Mouse (Mus musculus): ENCODE results near the gene Mrpl9.
A peak's percentile ranks its signal among the peaks of the same experiment; 100 is the strongest.

The Mrpl9 gene

DNA sequence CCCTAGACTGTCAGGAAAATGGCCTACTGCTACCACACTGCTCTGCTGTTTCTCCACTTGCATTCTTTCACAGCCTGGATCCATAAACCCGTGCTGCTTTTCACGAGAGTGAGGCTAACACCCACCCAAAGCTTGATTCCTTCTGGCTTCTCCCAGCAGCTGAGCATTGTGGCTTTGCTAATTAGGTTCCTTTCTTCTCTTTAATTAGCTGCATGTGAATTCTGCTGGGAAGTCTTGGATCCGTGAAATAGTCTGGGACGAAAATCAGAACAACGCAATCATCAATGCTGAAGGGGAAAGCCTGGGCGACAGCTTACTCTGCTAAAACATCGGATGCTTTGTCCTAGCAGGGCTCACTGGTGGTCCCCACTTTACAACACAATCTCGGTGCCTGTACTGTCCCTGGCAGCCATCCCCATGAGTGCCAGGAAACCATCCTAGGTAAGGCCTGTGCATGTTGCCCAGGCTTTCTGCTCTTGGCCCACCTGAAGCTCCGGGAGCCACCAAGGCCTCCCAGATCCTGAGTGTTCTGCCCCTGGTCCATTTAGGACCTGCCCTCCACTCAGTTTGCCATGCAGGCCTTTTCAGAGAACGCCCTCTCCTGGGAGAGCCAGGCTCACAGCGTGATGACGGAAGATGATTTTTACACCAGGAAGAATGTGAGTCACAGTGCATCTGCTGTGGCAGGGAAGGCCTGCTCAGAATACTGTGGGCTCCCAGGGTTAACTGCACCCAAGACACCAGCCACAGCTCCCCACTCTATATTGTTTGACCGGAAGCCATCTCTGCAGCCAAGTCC lies 22.7 kb downstream of the Mrpl9 start:
- DNase-seq (ENCODE audit: low spot score) = no peak

DNA sequence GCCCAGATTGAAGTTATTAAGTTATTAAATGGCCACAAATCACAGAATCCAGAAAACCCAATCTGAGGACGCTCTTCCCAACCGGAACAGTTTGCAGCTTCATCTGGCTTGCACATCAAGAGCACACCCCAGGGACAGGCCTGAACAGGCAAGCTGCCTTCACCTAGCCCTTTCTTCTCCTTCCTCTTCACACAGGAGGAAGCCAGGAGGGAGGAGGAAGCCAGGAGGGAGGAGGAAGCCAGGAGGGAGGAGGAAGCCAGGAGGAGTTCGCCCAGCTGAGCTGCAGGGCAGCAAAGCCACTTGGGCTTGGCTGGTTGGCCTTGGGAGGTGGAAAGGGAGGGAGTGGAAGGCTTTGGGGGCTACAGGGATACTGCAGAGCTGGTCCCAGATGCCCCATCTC lies 25.8 kb downstream of the Mrpl9 start:
- DNase-seq (ENCODE audit: low spot score) = no peak

DNA sequence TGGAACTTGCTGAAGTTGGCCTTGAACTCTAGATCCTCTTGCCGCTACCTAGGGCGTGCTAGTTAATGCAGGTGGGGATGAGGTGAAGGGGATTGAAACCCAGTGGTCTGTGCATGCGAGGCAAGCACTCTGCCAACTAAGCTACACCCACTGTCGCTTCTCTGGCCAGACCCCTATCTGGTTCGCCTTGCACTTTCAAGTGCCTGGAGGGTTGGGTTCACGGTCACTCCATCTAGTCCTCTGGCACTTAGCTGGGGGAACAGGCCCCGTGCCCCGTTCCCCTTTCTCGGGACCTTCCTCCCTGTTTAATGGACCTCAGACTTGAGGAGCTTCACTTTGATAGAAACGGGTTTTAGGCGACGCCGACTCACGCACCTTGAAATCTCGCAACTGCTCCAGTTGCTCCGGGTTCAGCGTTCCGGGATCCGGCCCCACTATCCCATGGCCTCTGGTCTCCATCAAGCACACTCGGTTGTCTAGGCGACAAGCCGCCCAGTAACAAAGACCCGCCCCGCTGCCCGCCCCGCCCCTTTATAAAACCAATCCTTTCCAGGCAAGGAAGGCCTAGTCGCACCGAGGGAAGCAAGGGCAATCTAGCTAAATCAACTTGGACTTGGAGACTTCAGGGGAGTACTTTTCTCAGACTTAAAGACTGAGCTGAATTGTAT lies 29.5 kb downstream of the Mrpl9 start:
- peak; percentile 33 for DNase-seq (ENCODE audit: low spot score)

DNA sequence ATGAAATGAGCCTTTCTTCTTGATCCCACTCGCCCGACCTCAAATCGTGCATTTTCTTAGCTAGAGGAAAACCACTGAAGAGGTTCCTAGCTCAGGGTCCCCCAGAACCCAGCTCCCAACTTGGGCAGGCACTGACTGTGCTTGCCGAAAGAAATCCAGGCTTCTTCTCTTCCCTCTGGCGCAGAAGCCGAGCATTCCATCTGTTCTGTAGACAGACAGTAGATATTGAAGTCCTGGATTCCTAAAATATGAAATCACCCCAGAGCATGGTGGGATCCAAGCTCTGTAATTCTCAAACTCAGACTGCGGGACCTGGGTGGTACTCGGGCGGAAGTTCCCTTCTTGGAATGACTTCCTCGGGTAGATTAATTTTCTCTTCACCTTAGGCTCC lies 30.0 kb downstream of the Mrpl9 start:
- DNase-seq (ENCODE audit: low spot score) = no peak

DNA sequence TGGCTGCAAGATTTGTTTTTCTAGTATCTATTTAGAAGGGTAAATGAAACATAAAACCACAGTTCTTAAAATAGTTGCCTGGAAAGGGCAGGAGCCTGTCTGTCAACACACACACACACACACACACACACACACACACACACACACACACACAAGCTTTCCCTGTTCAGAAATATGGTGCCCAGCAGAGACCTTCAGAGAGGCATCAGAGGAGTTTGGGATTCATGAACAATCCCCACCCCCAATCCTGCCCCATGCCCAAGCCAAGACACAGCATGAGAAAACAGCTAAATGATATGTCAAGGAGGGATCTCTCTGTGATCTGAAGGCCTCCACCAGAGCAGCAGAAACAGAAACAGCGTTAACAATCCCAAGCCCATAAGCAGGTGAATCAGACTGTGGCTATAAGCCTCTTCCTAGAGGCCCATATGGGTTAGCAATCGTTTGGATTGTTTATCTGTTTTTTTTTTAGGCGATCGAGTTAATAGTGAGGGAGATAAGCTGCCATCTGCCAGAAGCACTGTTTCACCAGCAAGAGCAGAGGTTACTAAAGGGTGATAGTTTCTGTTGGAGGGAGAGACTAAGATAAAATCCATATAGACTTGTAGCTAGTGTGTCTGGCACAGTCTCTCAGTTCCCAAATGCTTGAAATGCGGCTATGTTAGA lies 30.6 kb downstream of the Mrpl9 start:
- DNase-seq (ENCODE audit: low spot score) = no peak

DNA sequence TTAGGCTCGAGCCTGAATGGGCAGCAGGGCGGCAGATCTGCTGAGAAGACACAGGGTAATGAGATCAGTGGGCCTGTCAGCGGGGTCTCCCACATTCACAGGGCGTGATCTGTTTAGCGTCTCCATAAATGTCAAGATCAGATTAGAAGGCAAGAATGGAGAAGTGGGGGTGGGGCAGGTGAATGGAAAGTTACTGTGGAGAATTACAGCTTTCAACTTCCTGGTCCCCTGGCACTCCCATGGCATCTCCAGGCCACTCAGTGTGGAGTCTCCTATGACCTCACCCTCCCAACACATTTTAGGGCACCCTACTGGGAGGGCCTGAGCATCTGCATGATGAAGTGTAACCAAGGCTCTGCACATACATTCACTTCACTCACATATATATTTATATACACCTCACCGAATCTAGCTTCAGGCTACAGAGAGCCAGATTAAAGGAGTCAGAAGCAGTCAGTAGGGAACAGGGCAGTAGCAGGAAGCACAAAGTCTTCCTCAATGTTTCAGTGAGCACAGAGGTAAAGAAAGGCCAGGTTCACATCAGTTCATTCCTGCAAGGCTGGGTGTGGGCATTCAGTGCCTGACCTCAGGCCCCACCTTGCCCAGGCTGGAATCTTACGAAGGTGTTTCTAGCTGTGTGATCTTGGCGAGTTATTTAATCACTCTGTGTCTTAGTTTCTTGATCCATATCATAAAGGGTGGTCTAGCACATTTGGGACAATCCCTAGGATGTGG lies 33.4 kb downstream of the Mrpl9 start:
- DNase-seq (ENCODE audit: low spot score) = no peak

DNA sequence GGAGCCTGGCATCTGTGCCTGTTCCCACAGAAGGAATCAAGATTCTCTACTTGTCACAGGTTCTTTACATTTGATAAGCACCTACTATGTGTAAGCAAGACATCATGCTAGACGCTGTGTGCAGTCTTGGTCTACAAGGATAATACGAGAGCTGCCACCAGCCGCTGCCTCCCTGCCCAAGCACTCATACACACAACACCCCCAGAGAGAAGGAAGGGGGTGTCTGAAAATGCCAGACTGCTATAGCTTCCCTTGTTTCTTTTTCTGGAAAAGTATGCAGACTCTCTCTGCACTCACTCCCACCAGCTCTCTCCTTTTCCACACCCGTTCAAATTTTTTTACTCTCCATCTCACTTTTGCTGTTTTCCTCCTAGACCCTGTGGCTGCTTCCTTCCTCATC lies 34.3 kb downstream of the Mrpl9 start:
- no peak for DNase-seq (ENCODE audit: low spot score)

DNA sequence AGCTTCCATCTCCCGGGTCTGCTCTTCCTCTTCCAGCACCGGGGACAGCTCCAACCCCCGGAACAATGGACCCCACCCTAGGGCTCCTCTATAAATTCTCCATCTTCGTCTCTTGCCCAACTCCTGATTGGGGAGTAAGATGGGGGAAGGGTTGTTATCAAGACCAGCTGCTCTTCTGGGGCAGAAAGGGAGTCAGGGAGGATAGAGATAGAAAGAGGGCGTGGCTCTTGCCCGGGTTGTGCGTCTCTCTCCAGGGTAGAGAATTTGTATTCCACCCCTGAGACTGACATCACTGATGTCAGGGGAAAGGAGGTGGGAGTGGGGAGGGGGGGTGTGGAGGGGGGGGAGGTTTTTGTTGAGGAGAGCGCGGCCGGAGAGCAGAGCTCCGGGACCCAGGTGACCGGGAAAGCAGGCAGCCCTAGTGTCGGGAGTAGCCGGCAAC lies 34.9 kb downstream of the Mrpl9 start, which contains the start of gene Celf3:
Celf3 (plus strand) TSS at position 315 of the 442 bp plus-strand sequence.
- no peak for DNase-seq (ENCODE audit: low spot score)

DNA sequence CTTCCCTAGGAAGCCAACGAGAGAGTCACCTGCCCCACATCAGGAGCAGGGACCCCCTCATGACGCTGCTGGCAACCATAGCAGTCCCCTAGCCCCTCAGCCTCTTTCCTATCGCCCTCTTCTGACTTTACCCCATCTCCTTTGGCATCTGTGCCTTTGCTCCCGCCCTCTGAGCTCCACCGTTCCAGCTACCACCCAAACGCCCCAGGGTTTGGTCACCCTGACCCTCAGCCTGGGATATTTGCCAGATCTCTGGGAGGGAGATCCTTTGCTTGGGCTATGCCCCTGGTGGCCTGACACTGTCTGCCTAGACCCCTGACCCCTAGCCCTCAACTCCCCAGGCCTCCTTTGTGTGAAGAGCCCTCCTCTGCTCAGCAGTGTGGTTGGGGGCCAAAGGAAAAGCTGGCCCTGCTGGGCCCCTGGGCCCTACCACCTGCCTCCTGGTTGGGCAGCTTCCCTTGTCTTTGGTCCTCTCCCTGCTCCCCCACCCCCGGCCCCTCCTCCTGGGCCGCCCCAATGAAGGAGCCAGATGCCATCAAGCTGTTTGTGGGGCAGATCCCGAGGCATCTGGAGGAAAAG lies 35.6 kb downstream of the Mrpl9 start:
- DNase-seq (ENCODE audit: low spot score) = no peak

DNA sequence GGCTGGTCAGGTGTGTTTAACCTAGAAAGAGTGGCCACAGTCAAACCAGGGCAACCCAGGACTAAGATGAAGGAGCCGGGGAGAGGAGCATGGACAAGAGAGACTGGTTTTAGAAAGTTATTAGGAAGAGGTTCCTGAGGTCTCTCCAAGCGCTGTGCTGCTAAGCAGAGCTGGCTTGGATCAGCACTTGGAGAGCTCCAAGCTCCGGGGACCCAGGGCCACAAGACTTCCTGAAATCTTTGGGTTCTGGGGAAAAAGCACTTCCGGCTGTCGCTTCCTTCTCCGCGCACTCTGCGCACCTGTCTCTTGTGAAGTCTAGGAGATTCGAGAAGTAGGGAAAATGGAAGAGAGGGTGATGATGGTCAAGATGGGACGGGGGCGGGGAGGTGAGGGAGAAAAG lies 36.4 kb downstream of the Mrpl9 start:
- DNase-seq (ENCODE audit: low spot score) = no peak

DNA sequence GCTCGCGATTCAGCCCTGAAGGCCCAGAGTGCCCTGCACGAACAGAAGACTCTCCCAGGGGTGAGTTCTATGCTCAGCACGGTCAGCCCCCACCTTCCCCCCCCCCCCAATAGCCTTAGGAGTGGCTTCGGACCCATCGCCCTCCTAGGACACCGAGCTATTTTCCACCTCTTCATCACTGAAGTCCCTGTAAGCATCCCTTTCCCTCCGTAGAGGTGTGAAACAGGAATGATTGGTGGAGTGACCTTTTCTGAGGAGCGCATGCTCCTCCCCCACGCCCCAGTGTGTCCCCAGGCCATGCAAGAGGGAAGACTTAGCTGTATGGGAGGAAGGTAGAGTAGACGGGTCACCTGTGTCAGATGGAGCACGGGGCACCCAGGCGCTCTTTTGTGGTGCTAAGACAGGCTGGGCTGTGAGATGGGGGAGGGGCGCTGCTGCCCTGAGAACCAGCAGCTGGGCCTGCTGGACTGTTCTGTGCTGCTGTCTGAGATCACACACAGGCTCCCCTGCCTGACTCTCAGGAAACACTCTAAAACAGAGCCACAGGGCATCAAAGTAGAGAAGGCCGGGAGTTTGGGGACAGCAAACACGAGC lies 37.3 kb downstream of the Mrpl9 start, which contains the start of gene Riiad1:
Riiad1 (minus strand) TSS at position 51 of the 594 bp plus-strand sequence.
- no peak for DNase-seq (ENCODE audit: low spot score)

DNA sequence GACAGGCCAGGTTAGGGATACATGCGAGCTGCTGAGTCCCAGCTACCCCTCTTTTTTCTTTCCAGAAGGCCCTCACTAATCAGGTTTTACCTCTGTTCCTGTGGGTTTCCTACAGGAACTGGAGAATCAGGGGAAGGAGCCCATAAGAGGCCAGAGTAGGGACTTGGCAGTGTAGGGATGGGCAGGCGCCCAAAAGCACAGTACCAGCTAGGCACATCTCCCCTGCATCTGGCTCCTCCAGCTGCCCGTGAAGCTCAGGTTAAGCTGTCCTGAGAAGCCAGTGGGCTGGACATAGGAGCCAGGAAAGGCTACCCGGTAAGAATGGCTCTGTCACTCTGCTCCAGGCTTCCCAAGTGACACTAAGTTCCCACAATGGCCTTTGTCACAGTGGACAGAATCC lies 38.3 kb downstream of the Mrpl9 start:
- no peak for DNase-seq (ENCODE audit: low spot score)

DNA sequence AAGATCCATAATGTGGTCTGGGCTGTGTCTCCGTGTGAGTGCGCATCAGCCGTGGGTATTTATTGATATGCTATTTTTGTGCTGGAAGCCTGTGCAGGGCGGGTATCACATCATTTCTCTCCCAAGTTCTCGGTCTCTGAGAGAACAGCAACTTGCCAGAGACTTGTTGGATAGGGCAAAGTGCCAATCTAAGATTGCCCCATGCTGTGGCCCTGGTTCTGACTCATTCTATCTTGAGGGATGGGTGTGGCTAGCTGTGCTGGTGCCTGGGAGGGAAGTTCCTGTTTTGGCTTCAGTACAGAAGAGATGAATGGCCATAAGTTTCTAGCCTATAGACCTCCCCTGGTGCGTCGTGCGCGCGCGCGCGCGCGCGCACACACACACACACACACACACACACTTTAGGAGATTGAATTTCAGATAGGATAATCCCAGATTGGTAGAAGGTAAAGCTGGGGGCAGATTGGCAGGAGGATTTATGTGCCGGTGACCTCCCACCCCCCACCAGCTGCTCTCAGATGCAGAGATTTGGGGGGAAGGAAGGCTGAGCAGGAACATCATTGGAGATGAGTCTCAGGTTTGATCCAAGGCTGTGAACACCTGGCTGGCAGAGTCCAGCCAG lies 39.8 kb downstream of the Mrpl9 start:
- DNase-seq (ENCODE audit: low spot score) = no peak

DNA sequence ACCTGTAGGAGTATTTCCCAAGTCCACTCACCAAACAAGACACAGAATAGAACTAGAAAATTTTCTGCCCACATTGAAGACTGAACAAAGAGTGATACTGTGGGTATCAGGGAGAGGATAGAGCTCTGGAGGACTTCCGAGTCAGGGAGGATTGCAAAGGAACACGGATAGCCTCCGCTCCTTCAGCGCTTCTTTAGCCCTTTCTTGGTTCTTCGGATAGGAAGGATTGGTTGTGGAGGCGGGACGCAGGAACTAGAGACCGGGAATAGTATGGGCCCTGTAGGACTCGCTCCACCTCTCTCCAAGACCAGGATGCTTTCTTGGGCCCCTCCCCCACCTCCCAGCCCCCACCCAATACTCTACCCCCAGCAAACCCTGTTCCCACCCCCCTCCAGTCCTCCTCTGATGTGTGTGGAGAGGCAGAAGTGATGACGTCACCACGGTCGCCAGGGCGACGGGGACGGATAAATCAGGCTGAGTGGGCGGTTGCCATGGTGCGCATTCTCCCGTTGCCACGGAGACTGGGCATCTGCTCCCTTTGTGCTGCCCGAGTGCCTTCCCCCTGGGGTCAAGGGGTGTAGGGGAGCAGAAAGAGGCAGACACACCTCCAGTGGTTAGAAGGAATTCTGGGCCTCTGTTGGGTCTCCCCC lies 40.8 kb downstream of the Mrpl9 start:
- no peak for DNase-seq (ENCODE audit: low spot score)

DNA sequence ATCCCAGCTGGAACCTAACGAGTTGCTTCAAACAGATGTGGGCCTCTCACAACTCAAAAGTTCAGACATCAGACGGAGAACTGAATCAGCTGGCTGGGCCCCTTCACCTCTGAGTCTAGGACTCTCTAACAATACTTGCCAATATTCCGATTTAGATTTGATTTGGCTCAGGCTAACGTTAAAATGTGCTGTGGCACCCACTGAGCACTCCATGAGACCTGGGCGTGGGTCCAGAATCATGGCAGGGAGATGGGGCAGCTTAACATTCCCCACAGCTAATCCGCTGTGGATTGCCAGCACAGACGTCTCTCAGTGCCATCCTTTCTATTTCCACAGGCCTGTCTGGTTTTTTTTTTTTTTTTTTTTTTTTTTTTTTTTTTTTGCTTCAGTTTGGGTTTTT lies 42.8 kb downstream of the Mrpl9 start:
- DNase-seq (ENCODE audit: low spot score) = no peak

DNA sequence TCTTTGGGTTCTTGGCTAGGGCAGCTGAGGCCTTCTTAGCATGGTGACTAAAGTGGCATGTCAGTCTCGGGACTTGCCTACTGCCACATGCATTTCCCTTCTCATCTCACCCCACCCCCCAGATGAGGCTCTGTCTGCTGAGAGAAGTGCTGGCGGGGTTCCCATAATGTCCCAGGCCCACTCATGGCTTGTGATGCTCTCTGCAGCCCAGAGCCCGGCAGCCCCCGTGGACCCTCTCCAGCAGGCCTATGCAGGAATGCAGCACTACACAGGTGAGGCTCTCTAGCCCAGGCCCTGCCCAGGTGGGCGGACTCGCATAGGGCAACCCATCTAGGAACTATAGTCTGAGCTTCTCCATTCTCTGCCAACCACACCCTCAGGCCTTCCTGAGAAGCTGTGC lies 44.5 kb downstream of the Mrpl9 start:
- DNase-seq (ENCODE audit: low spot score) = no peak

DNA sequence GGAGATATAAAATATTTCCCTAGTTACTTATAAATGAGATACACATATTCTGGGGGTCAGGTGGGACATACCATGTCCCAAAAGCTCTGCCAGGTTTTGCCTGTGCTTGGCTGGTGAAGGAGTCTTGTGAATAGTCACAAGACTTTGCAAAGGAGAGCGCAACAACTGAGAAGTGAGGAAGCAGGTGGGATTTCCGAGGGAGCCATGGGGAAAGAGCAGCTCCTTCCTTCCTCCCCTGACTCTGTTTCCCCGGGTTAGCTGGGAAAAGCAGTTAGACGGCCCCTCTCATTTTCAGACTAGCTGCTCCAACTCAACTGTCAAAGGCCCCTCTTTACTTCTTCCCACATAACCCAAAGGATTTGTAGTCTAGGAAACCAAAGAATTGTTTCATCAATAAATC lies 54.0 kb downstream of the Mrpl9 start:
- DNase-seq (ENCODE audit: low spot score) = no peak

Data from ovary, adult 18-20 months (tissue).